Mouse (Mus musculus) layer of hippocampus, adult 8-10 months (tissue): ENCODE data around the gene Hsf2bp. TPM values are rescaled to one million over a fixed set of nuclear protein-coding genes. Genes with fewer than 3 reads are reported as not detected.

Source experiments
- DNase-seq, 2 experiments: peaks; one replicate each; pipeline ENCODE4 v3.0.0; 2022; ENCODE audit warnings: low spot score in 2 of 2
- total RNA-seq, 4 experiments: library from RNA; stranded (reverse); gene quantifications; 2 replicates each; pipeline ENCODE4 v1.2.4; 2022

Hsf2bp gene
- total RNA-seq, 4 experiments from 2014 or later = 0.35 to 1.6 (median 1.2) TPM

DNA sequence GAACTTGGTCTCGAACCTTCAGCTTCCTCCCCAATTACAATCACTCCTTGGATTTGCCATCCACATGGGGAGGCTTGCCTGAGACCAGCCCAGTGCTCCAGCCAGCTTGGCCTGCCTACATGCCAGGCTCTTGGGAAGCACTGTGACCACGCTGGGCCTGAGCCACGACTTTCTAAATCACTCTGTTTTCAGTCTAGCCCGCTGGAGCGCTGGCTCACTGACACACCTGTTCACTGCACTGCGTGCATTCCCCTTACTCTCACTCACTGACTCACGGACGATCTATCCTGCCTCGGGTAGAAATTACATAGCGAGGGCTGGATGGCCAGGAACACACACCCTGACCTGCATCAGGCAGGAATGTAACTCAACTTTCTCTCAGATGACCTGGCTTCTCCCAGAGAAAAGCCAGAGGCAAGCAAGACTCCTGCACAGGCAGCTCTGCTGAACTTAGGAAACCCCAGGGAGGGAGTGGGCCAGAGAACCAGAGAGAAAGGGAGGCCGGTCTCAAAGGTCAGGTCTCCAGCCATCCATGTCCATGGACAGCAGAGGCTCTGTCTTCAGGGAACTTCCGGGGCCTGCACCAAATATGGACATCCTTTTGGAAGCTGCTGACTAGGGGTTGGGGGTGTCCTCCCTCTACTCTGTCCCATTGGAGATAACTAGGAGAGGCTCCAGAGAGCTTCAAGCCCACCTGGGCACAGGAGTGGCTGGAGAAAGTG, 97.4 kb downstream of the Hsf2bp start:
- no peak for DNase-seq

- no peak for DNase-seq
These were observed 99.0 kb downstream of the Hsf2bp start for GRCm38 (mm10) chr17:31937141-31937554.

- DNase-seq = no peak
These were observed 100.3 kb downstream of the Hsf2bp start for GRCm38 (mm10) chr17:31935841-31936240.

GRCm38 (mm10) chr17:31935091-31935830, 100.9 kb downstream of the Hsf2bp start:
- DNase-seq = no peak

DNA sequence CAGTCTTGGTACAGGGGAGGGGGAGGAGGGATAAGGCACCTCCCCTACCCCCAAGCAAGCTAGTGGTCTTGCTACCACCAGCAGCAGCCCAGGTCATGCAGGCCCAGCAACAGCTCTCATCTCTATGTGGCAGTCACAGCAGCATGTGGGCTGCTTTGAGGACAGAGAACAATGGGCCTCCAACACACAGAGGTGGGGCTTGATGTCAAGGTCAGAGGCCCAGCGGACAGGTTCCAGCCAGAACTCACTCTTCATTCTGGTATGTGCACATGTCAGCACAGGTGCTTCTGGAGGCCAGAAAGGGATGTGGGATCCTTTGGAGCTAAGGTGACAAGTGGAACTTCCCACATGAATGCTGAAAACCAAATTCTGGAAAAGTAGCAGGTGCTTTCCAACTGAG, 102.2 kb downstream of the Hsf2bp start:
- DNase-seq = no peak

GRCm38 (mm10) chr17:31931499-31931898, 104.7 kb downstream of the Hsf2bp start:
- DNase-seq = no peak

DNA sequence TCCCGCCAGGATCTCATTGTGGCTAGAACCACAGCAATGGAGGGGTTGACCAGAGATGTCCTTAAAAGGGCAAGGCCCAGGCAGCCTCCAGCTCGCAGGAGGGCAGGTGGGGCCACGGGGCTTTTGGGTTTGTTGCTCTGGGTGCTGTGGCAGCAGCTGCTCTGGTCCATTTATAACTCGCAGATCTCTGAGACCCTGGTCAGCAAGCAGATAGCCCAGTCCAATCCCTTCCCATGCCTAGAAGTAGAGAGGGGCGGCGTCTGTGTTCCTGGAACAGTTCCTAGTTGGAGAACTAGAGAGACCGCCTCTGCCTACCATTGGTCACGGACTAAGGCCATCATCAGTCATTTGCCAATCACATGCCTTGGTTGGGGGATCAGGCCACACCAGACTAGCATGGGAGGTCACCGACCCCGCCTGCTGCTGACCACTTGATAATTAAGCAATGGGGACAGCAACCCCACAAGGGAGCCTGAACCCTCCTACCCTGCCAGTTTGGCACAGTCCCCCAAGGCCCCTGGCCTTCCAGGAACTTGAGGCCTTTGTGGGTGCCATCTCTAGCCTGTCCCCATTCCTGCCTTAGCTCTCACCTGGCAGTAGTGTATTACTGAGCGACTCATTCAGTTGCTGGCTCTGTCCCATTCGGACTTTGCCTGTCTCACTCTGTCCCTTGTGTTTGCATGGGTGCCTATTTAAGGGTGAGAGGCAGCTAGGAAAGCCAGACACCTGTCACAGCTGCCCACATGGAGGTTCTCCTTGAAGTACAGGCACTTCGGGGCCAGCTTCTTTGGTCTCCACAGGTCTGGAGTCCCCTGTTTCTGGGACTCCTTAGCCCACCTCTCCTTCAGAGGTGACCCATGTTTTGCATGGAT, 106.1 kb downstream of the Hsf2bp start:
- no peak for DNase-seq

GRCm38 (mm10) chr17:31929032-31929431, 107.1 kb downstream of the Hsf2bp start:
- no peak for DNase-seq

- DNase-seq = peak; percentile 24 to 43
These were observed 108.1 kb downstream of the Hsf2bp start for GRCm38 (mm10) chr17:31927895-31928626.

- no peak for DNase-seq
These were observed 111.9 kb downstream of the Hsf2bp start for GRCm38 (mm10) chr17:31924229-31924628.

GRCm38 (mm10) chr17:31923310-31923970, 112.7 kb downstream of the Hsf2bp start:
- DNase-seq = no peak

DNA sequence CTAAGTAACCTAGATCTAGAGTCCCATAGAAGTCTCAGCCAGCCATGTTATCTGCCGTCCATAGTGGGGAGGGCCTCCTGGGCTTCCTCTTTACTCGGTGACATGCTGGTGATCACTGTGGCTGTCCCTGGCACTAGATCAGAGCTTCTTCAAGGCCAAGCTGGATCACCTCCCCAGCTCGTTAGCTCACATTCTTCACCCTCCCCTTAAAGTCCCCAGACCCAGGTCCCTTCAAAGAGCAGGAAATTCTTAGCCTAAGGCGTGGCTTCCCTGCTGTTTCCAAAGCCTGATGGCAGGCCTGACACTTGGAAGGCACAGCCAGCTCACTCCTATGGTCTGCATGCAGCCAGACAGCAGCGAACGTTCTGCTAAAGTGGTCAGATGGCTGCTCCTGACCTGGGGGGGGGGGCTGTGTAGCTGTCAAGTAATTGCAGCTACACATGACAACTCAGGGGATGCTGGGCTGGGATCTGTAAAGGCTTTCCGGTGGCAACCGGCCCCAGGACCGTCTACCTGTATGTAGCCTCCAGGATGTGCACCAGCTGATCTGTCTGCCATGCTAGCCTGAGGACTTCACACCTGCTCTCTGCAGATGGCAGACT, 115.5 kb downstream of the Hsf2bp start:
- no peak for DNase-seq

- no peak for DNase-seq
These were observed 116.5 kb downstream of the Hsf2bp start for GRCm38 (mm10) chr17:31919599-31919998.

- DNase-seq = no peak
These were observed 117.8 kb downstream of the Hsf2bp start for GRCm38 (mm10) chr17:31918374-31918773.

- DNase-seq = no peak
These were observed 119.7 kb downstream of the Hsf2bp start for GRCm38 (mm10) chr17:31916461-31916775.

GRCm38 (mm10) chr17:31915756-31916460, 120.2 kb downstream of the Hsf2bp start:
- no peak for DNase-seq

DNA sequence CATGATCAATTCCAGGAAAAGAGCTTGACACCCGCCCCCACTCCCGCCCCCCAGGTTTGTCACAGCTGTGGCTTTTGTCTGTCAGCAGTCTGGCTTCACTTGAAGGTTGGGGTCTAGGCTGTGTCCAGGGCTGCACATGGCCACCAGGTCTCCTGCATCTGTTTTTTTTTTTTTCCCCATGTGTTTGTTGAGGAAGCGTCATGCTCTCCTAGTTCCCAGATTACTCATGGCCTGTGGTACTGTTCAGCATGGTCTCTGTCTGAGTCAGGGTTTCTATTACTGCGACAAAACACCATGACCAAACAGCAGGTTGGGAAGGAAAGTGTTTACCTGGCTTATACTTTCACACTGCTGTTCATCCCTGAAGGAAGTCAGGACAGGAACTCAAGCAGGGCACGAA, 121.8 kb downstream of the Hsf2bp start:
- DNase-seq = no peak

DNA sequence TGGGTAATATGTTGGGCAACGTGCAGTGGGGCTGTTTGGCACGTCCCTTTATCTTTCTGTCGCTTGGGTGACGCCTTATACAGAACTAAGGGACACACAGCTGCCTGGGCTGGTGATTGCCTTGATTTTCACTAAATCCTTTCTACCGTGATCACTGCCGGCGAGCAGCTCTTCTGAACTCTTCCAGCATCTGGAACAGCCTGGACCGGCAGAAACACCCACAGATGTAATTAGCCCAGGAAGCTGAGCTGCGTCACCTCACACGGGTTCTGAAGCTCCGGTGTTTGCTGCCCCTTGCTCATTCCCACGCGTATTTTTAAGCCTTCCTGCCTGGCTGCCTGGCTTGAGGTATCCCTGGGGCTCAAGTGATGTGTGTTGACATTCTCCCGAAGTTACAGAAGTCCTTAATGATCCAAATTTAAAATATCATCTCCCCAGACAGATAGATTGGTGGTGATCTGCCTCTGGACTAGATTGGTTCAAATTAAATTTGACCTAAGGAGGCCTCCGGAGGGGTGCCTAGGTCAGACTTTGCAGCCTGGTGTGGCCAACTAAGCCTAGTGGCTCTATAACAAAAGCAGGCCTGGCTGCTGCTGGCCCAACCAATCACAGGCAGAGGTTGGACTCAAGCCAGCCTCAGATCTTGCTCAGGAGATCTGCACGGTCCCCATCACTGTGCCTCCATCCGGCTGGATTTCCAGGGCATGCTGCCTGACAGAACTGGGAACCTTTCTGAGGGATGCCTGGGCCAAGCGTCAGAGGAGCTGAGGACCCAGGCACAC, 123.1 kb downstream of the Hsf2bp start:
- DNase-seq = no peak

DNA sequence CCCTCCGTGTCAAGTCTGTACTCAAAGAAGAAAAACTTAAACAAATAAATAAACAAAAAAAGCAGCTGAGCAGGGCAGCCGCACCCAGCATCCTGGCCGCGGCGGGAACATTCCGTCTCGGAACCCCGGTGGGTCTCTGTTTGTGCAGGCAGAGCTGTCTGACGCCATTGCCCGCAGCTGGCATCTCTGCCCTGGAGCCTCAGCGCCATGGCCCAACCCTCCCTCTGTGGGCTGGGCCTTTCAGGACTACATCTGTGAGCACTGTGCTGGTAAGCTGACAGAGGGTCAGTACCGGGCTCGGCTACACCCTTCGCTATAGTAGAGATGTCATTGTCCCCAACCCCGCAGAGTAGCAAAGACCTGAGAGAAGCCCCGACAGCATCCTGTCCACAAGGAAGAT, 123.8 kb downstream of the Hsf2bp start:
- no peak for DNase-seq
